Mouse (Mus musculus): ENCODE results near the gene Enho. TPM values are rescaled to one million over a fixed set of nuclear protein-coding genes. Genes with fewer than 3 reads are reported as not detected.
A peak's percentile ranks its signal among the peaks of the same experiment; 100 is the strongest.

Enho gene
- total and polyA plus RNA-seq, 2 experiments from 2014 or later = 4.0 to 12.7 TPM

GRCm38 (mm10) chr4:41612166-41612565 lies 28.0 kb downstream of the Enho start:
- DNase-seq (ENCODE audit: low spot score) (no peak), ATAC-seq (ENCODE audit: insufficient read depth, low read depth) (no peak)
- Histone ChIP-seq H3K27me3 (ENCODE audit: control insufficient read depth, insufficient read depth, low read length) (peaks cover 6% of the 10 kb centered on the region; the same call in 1 of the 2 replicates), H3K36me3 (replicated peaks; ENCODE audit: control insufficient read depth, insufficient read depth, low read length) (no peaks in the 10 kb centered on the region), H3K4me3 (ENCODE audit: low read depth, low read length) (no peak overlapping the region), H3K4me1 (ENCODE audit: control insufficient read depth, insufficient read depth) (no peaks in the 10 kb centered on the region), H3K9me3 (replicated peaks; ENCODE audit: control insufficient read depth, low read length) (no peaks in the 10 kb centered on the region), H3K4me2 (ENCODE audit: low read depth, low read length) (no peak overlapping the region), H3K27ac (ENCODE audit: low read depth) (no peak overlapping the region), H3K9ac (replicated peaks; ENCODE audit: low read depth, low read length) (no peak overlapping the region)
- TF ChIP-seq CTCF (IDR thresholded peaks at IDR 0.05; ENCODE audit: low read depth) (no peak), EP300 (IDR thresholded peaks at IDR 0.05; ENCODE audit: low read depth) (no peak)
- 40% methylated on average over 8 of the region's 8 CpGs for WGBS

- no peak for TF ChIP-seq CTCF (IDR thresholded peaks at IDR 0.05; ENCODE audit: low read depth)
- TF ChIP-seq EP300 (IDR thresholded peaks at IDR 0.05; ENCODE audit: low read depth) = no peak
- ATAC-seq (ENCODE audit: insufficient read depth, low read depth) = no peak
These were observed 29.5 kb downstream of the Enho start for GRCm38 (mm10) chr4:41610594-41610980.

GRCm38 (mm10) chr4:41609681-41610593 lies 30.2 kb downstream of the Enho start:
- ATAC-seq (ENCODE audit: insufficient read depth, low read depth) (no peak), DNase-seq (ENCODE audit: low spot score) (no peak)
- Histone ChIP-seq H3K9ac (replicated peaks; ENCODE audit: low read depth, low read length) (no peak overlapping the region), H3K9me3 (replicated peaks; ENCODE audit: control insufficient read depth, low read length) (no peaks in the 10 kb centered on the region), H3K36me3 (replicated peaks; ENCODE audit: control insufficient read depth, insufficient read depth, low read length) (no peaks in the 10 kb centered on the region), H3K27me3 (ENCODE audit: control insufficient read depth, insufficient read depth, low read length) (peaks cover 6% of the 10 kb centered on the region; the same call in 1 of the 2 replicates), H3K4me2 (ENCODE audit: low read depth, low read length) (no peak overlapping the region), H3K27ac (ENCODE audit: low read depth) (no peak overlapping the region), H3K4me3 (ENCODE audit: low read depth, low read length) (no peak overlapping the region), H3K4me1 (ENCODE audit: control insufficient read depth, insufficient read depth) (no peaks in the 10 kb centered on the region)
- TF ChIP-seq CTCF (IDR thresholded peaks at IDR 0.05; ENCODE audit: low read depth) = no peak
- TF ChIP-seq EP300 (IDR thresholded peaks at IDR 0.05; ENCODE audit: low read depth) = no peak
- WGBS = 69% methylated on average over 10 of the region's 10 CpGs

More at GRCm38 (mm10) chr4:41610594-41610980, 29.5 kb downstream of the Enho start:
- Histone ChIP-seq H3K4me3 (ENCODE audit: low read depth, low read length) (no peak overlapping the region), H3K4me2 (ENCODE audit: low read depth, low read length) (no peak overlapping the region), H3K27ac (ENCODE audit: low read depth) (no peak overlapping the region), H3K4me1 (ENCODE audit: control insufficient read depth, insufficient read depth) (no peaks in the 10 kb centered on the region), H3K9ac (replicated peaks; ENCODE audit: low read depth, low read length) (no peak overlapping the region), H3K9me3 (replicated peaks; ENCODE audit: control insufficient read depth, low read length) (no peaks in the 10 kb centered on the region), H3K36me3 (replicated peaks; ENCODE audit: control insufficient read depth, insufficient read depth, low read length) (no peaks in the 10 kb centered on the region), H3K27me3 (ENCODE audit: control insufficient read depth, insufficient read depth, low read length) (peaks cover 6% of the 10 kb centered on the region; the same call in 1 of the 2 replicates)
- 40% methylated on average over 6 of the region's 6 CpGs for WGBS
- DNase-seq (ENCODE audit: low spot score) = no peak

GRCm38 (mm10) chr4:41606784-41607183 lies 33.3 kb downstream of the Enho start:
- H3K27ac ChIP-seq (ENCODE audit: low read depth) = no peak overlapping the region
- ATAC-seq (ENCODE audit: insufficient read depth, low read depth) = no peak

GRCm38 (mm10) chr4:41604476-41605396 lies 35.4 kb downstream of the Enho start:
- Histone ChIP-seq H3K27ac (ENCODE audit: low read depth) (no peak overlapping the region), H3K27me3 (ENCODE audit: control insufficient read depth, insufficient read depth, low read length) (peaks cover 13% of the 10 kb centered on the region; the same call in 1 of the 2 replicates), H3K4me3 (ENCODE audit: low read depth, low read length) (no peak overlapping the region), H3K36me3 (replicated peaks; ENCODE audit: control insufficient read depth, insufficient read depth, low read length) (no peaks in the 10 kb centered on the region), H3K9me3 (replicated peaks; ENCODE audit: control insufficient read depth, low read length) (no peaks in the 10 kb centered on the region), H3K9ac (replicated peaks; ENCODE audit: low read depth, low read length) (no peak overlapping the region), H3K4me2 (ENCODE audit: low read depth, low read length) (no peak overlapping the region), H3K4me1 (ENCODE audit: control insufficient read depth, insufficient read depth) (no peaks in the 10 kb centered on the region)
- DNase-seq (ENCODE audit: low spot score) (no peak), ATAC-seq (ENCODE audit: insufficient read depth, low read depth) (no peak)
- WGBS = 40% methylated on average over 8 of the region's 8 CpGs
- TF ChIP-seq EP300 (IDR thresholded peaks at IDR 0.05; ENCODE audit: low read depth) (no peak), CTCF (IDR thresholded peaks at IDR 0.05; ENCODE audit: low read depth) (peak; percentile 52)

More at GRCm38 (mm10) chr4:41606784-41607183, 33.3 kb downstream of the Enho start:
- TF ChIP-seq CTCF (IDR thresholded peaks at IDR 0.05; ENCODE audit: low read depth) (no peak), EP300 (IDR thresholded peaks at IDR 0.05; ENCODE audit: low read depth) (no peak)
- no peak overlapping the region for H3K9ac ChIP-seq (replicated peaks; ENCODE audit: low read depth, low read length)
- no peaks in the 10 kb centered on the region for H3K9me3 ChIP-seq (replicated peaks; ENCODE audit: control insufficient read depth, low read length)
- WGBS = 35% methylated on average over 4 of the region's 4 CpGs
- no peaks in the 10 kb centered on the region for H3K4me1 ChIP-seq (ENCODE audit: control insufficient read depth, insufficient read depth)
- H3K36me3 ChIP-seq (replicated peaks; ENCODE audit: control insufficient read depth, insufficient read depth, low read length) = no peaks in the 10 kb centered on the region
- peak; percentile 49 for DNase-seq (ENCODE audit: low spot score)
- H3K4me3 ChIP-seq (ENCODE audit: low read depth, low read length) = no peak overlapping the region
- H3K27me3 ChIP-seq (ENCODE audit: control insufficient read depth, insufficient read depth, low read length) = peaks cover 13% of the 10 kb centered on the region; the same call in 1 of the 2 replicates
- H3K4me2 ChIP-seq (ENCODE audit: low read depth, low read length) = no peak overlapping the region
